7 mouse cellular contexts compared by ENCODE assay signal in the genomic region with DNA sequence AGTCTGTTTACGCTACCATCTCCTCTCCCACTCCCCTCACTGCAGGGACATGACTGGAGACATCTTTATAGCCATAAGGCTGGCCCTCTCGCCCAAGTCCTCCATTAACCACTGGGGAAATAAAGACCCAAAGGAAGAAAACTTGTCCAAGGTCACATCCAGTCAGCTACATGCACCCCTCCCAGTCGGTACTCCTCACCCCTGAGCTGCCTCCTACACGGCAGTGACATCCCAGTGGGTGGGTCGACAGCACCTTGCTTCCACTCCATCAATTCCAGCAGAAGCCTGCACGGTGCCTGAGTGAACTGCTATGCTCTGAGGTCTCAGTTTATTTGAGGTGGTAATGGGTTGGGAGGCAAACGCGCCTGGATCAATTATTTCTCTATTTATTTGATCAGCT. TPM values are rescaled to one million over a fixed set of nuclear protein-coding genes. Genes with fewer than 3 reads are reported as not detected.
DNase-seq lines count a peak whose midpoint lies in the region; ATAC-seq and TF ChIP-seq lines count a peak whose summit lies in the region.

No protein-coding gene starts in this region.

- no peak for ATAC-seq in lung, embryonic 14.5 days (ENCODE audit: insufficient read depth)
- peak; percentile 10; the same call in 1 of the 2 replicates for ATAC-seq in hindbrain, embryonic 12.5 days (ENCODE audit: low FRiP score)
- ATAC-seq in midbrain, embryonic 13.5 days, result peak; percentile 24; the same call in 1 of the 2 replicates

- DNase-seq in lung, embryonic 14.5 days, result no peak
- no peak for DNase-seq in lung, postnatal 14 days
- no peak for DNase-seq in adrenal gland, adult 2 months
- DNase-seq in retina, embryonic 14.5 days (ENCODE audit: low spot score), result no peak

- H3K4me2 ChIP-seq in lung, embryonic 14.5 days, result peak overlapping the region; percentile 95
- H3K4me2 ChIP-seq in hindbrain, embryonic 12.5 days (replicated peaks), result peak overlapping the region; percentile 85
- peak overlapping the region; percentile 93 for H3K4me2 ChIP-seq in midbrain, embryonic 13.5 days (replicated peaks)

- 10% methylated on average over 8 of the region's 8 CpGs for WGBS in lung, embryonic 14.5 days
- 23% methylated on average over 8 of the region's 8 CpGs for WGBS in hindbrain, embryonic 12.5 days
- WGBS in midbrain, embryonic 13.5 days, result 21% methylated on average over 8 of the region's 8 CpGs

- TF ChIP-seq POLR2A in cortical plate, adult 2 months (IDR thresholded peaks at IDR 0.05; ENCODE audit: extremely low read depth, insufficient read depth, low read length), result no peak

- peaks cover 9% of the 10 kb centered on the region; the same call in 1 of the 2 replicates for H3K4me1 ChIP-seq in lung, embryonic 14.5 days (ENCODE audit: insufficient read depth)
- H3K4me1 ChIP-seq in cortical plate, adult 2 months (ENCODE audit: control insufficient read depth, insufficient read depth, low read length), result peaks cover 4% of the 10 kb centered on the region; the same call in 1 of the 2 replicates
- H3K4me1 ChIP-seq in hindbrain, embryonic 12.5 days, result peaks cover 18% of the 10 kb centered on the region
- peaks cover 27% of the 10 kb centered on the region for H3K4me1 ChIP-seq in midbrain, embryonic 13.5 days (replicated peaks)

- no peak overlapping the region for H3K27ac ChIP-seq in lung, embryonic 14.5 days (ENCODE audit: low read depth)
- H3K27ac ChIP-seq in cortical plate, adult 2 months (ENCODE audit: insufficient read depth, low read length), result no peak overlapping the region
- no peak overlapping the region for H3K27ac ChIP-seq in hindbrain, embryonic 12.5 days
- H3K27ac ChIP-seq in midbrain, embryonic 13.5 days, result no peak overlapping the region

- no peaks in the 10 kb centered on the region for H3K27me3 ChIP-seq in lung, embryonic 14.5 days (ENCODE audit: insufficient read depth, low read length)
- no peaks in the 10 kb centered on the region for H3K27me3 ChIP-seq in hindbrain, embryonic 12.5 days
- H3K27me3 ChIP-seq in midbrain, embryonic 13.5 days, result 0 out of 2 replicates have a peak, but pooled peaks cover 3% of the 10 kb centered on the region

- H3K9me3 ChIP-seq in lung, embryonic 14.5 days (ENCODE audit: low read depth, low read length), result no peaks in the 10 kb centered on the region
- H3K9me3 ChIP-seq in hindbrain, embryonic 12.5 days (replicated peaks), result no peaks in the 10 kb centered on the region
- no peaks in the 10 kb centered on the region for H3K9me3 ChIP-seq in midbrain, embryonic 13.5 days

- H3K36me3 ChIP-seq in lung, embryonic 14.5 days (ENCODE audit: insufficient read depth), result peaks cover 38% of the 10 kb centered on the region
- H3K36me3 ChIP-seq in hindbrain, embryonic 12.5 days, result peaks cover 8% of the 10 kb centered on the region
- H3K36me3 ChIP-seq in midbrain, embryonic 13.5 days, result peaks cover 27% of the 10 kb centered on the region; the same call in 1 of the 2 replicates

- peak overlapping the region; percentile 100 for H3K4me3 ChIP-seq in lung, embryonic 14.5 days (ENCODE audit: low read depth, low read length)
- peak overlapping the region; percentile 58 for H3K4me3 ChIP-seq in cortical plate, adult 2 months (ENCODE audit: insufficient read depth, low read length)
- peak overlapping the region; percentile 100 for H3K4me3 ChIP-seq in hindbrain, embryonic 12.5 days
- peak overlapping the region; percentile 94 for H3K4me3 ChIP-seq in midbrain, embryonic 13.5 days (replicated peaks)

- TF ChIP-seq CTCF in lung, embryonic 14.5 days (IDR thresholded peaks at IDR 0.05; ENCODE audit: low read depth), result no peak
- TF ChIP-seq CTCF in cortical plate, adult 2 months (IDR thresholded peaks at IDR 0.05; ENCODE audit: extremely low read depth, insufficient read depth, low read length), result no peak

- H3K9ac ChIP-seq in lung, embryonic 14.5 days, result peak overlapping the region; percentile 97
- H3K9ac ChIP-seq in hindbrain, embryonic 12.5 days, result peak overlapping the region; percentile 98
- peak overlapping the region; percentile 99 for H3K9ac ChIP-seq in midbrain, embryonic 13.5 days (replicated peaks)

RNA-seq across cellular contexts. Expression of a gene that starts 0.9 kb away (rescaled TPM):
- 95.0 and 96.0 TPM in 2 replicates for polyA plus RNA-seq in lung, embryonic 14.5 days (2014; fragmentation: Nextera tagmentation; extraction: Ambion mirVana)
- 146 and 147 TPM in 2 replicates for polyA plus RNA-seq in cortical plate, adult 2 months (2012; rRNA removed)
- 112 and 115 TPM in 2 replicates for polyA plus RNA-seq in hindbrain, embryonic 12.5 days (2016; fragmentation: Nextera tagmentation; extraction: Ambion mirVana)
- 86.6 and 97.5 TPM in 2 replicates for polyA plus RNA-seq in midbrain, embryonic 13.5 days (2015; fragmentation: Nextera tagmentation; extraction: Ambion mirVana)
- total RNA-seq in adrenal gland, adult 2 months (2021), result 100 to 1,000 TPM; 151 to 152 TPM
- 157 and 178 TPM in 2 replicates for polyA plus RNA-seq in adrenal gland, adult 2 months (2012; rRNA removed)

RNA-seq across cellular contexts. Expression of a gene that starts 13.8 kb away (rescaled TPM):
- 2.5 and 3.4 TPM in 2 replicates for polyA plus RNA-seq in lung, embryonic 14.5 days (2014; fragmentation: Nextera tagmentation; extraction: Ambion mirVana)
- not detected in 2 replicates for polyA plus RNA-seq in cortical plate, adult 2 months (2012; rRNA removed)
- polyA plus RNA-seq in hindbrain, embryonic 12.5 days (2016; fragmentation: Nextera tagmentation; extraction: Ambion mirVana), result 0.46 TPM in 1 of 2 replicates, not detected in the other
- 0.23 TPM in 1 of 2 replicates, not detected in the other for polyA plus RNA-seq in midbrain, embryonic 13.5 days (2015; fragmentation: Nextera tagmentation; extraction: Ambion mirVana)
- 1 to 10 TPM in 1 of 2 experiments, not detected in 1; 3.1 TPM for total RNA-seq in adrenal gland, adult 2 months (2021)
- polyA plus RNA-seq in adrenal gland, adult 2 months (2012; rRNA removed), result 0.28 TPM in 1 of 2 replicates, not detected in the other

RNA-seq across cellular contexts. Expression of a gene that starts 17.3 kb away (rescaled TPM):
- polyA plus RNA-seq in lung, embryonic 14.5 days (2014; fragmentation: Nextera tagmentation; extraction: Ambion mirVana), result not detected in 2 replicates
- polyA plus RNA-seq in cortical plate, adult 2 months (2012; rRNA removed), result not detected in 2 replicates
- not detected in 2 replicates for polyA plus RNA-seq in hindbrain, embryonic 12.5 days (2016; fragmentation: Nextera tagmentation; extraction: Ambion mirVana)
- not detected in 2 replicates for polyA plus RNA-seq in midbrain, embryonic 13.5 days (2015; fragmentation: Nextera tagmentation; extraction: Ambion mirVana)
- total RNA-seq in adrenal gland, adult 2 months (2021), result 1 to 10 TPM; 1.5 to 1.9 TPM
- polyA plus RNA-seq in adrenal gland, adult 2 months (2012; rRNA removed), result 2.3 and 4.1 TPM in 2 replicates

RNA-seq across cellular contexts. Expression of a gene that starts 17.3 kb away (rescaled TPM):
- polyA plus RNA-seq in lung, embryonic 14.5 days (2014; fragmentation: Nextera tagmentation; extraction: Ambion mirVana), result 0.30 TPM in 1 of 2 replicates, not detected in the other
- polyA plus RNA-seq in cortical plate, adult 2 months (2012; rRNA removed), result not detected in 2 replicates
- polyA plus RNA-seq in hindbrain, embryonic 12.5 days (2016; fragmentation: Nextera tagmentation; extraction: Ambion mirVana), result 0.10 TPM in 1 of 2 replicates, not detected in the other
- not detected in 2 replicates for polyA plus RNA-seq in midbrain, embryonic 13.5 days (2015; fragmentation: Nextera tagmentation; extraction: Ambion mirVana)
- total RNA-seq in adrenal gland, adult 2 months (2021), result 100 to 1,000 TPM in 1 of 2 experiments, 10 to 100 TPM in 1; 40.7 to 204 TPM
- 95.0 and 181 TPM in 2 replicates for polyA plus RNA-seq in adrenal gland, adult 2 months (2012; rRNA removed)

RNA-seq across cellular contexts. Expression of a gene that starts 28.5 kb away (rescaled TPM):
- 13.6 and 15.5 TPM in 2 replicates for polyA plus RNA-seq in lung, embryonic 14.5 days (2014; fragmentation: Nextera tagmentation; extraction: Ambion mirVana)
- polyA plus RNA-seq in cortical plate, adult 2 months (2012; rRNA removed), result 1.3 and 1.4 TPM in 2 replicates
- polyA plus RNA-seq in hindbrain, embryonic 12.5 days (2016; fragmentation: Nextera tagmentation; extraction: Ambion mirVana), result 3.8 and 4.7 TPM in 2 replicates
- 0.94 and 1.0 TPM in 2 replicates for polyA plus RNA-seq in midbrain, embryonic 13.5 days (2015; fragmentation: Nextera tagmentation; extraction: Ambion mirVana)
- total RNA-seq in adrenal gland, adult 2 months (2021), result 1,000 to 10,000 TPM in 1 of 2 experiments, 100 to 1,000 TPM in 1; 204 to 1,066 TPM
- polyA plus RNA-seq in adrenal gland, adult 2 months (2012; rRNA removed), result 76.5 and 212 TPM in 2 replicates
